Mouse (Mus musculus): ENCODE results near the gene Samd9l. TPM values are rescaled to one million over a fixed set of nuclear protein-coding genes. Genes with fewer than 3 reads are reported as not detected.

The Samd9l gene
- 58.4 TPM for polyA plus RNA-seq (2017; shearing (Covaris generic))

GRCm38 (mm10) chr6:3399340-3400068, at the start of gene Samd9l:
TSS of gene Samd9l (minus strand) at chr6:3399572.

Other genes starting within 250 kb of the Samd9l start
- gene Hepacam2, start 98.7 kb upstream of the Samd9l start, polyA plus RNA-seq (2017; shearing (Covaris generic)), result not detected
- 15.4 TPM for gene Vps50, start 98.8 kb upstream of the Samd9l start, polyA plus RNA-seq (2017; shearing (Covaris generic))

Measured in effector memory CD4-positive, alpha-beta T cell, adult 7 months (primary cell).